Mouse (Mus musculus): ENCODE results near the gene Gm10324.
"Not testable (repeated sequence)": the region's sequence is repeated elsewhere in the genome, so short reads cannot be mapped to it uniquely, and the experiment has no call there.

Gene Gm10324

GRCm38 (mm10) chr13:66119247-66119646 is at the start of gene Gm10324:
TSS of gene Gm10324 (plus strand) at chr13:66119547.
- not testable (repeated sequence) for DNase-seq (ENCODE audit: low spot score in 2 of 2)
